Mouse (Mus musculus) MN1 (cell line): ENCODE measurements around the gene Htra1.

Source experiments
- DNase-seq: peaks from one replicate; pipeline ENCODE4 v3.0.0-alpha.2; 2016; ENCODE audit warnings: low spot score

The Htra1 gene

DNA sequence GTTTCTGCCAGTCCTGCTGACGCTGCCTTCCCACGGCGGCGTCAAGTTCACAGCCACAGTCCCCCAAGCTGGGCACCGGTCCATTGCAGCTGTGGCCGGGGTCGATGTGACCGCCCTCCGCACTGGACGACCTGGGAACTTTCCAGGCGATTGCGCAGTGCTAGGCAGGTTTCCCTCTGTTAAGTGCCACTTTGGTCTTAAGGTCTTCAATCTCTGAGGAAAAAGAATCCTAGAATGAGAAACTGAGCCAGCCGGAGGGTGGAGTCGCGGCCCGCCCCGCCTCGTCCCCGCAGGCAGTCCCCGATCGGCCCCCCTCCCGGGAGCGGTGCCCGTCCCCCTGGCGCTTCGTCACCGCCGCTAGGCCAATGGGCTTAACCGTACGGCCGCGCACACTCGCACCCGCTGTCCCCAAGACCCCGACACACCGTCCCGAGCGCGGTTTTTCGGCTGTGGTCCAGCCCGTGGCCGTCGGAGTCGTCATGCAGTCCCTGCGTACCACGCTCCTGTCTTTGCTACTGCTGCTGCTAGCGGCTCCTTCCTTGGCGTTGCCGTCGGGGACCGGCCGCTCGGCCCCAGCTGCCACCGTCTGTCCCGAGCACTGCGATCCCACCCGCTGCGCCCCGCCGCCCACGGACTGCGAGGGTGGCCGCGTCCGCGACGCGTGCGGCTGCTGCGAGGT is at the start of gene Htra1:
TSS of gene Htra1 (plus strand) at position 319 of the 679 bp plus-strand sequence.
- DNase-seq: no peak

DNA sequence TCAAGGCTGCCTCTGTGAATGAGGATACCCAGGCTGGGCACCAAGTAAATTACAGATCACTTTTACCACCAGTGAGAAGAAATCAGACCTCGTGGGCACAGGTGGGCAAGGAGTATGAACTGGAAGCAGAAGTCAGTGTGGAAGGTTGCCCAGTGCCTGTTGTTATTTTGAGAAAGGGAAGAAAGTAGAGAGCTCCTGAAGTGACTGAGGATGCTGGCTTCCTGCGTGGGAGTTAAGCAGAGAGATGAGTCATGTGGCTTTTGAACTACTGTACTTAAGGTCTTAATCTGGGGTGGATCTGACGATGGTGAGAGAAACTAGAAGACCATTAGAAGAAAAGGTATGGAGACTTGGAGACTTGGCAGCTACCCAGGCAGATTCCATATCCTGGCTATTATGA is 49.7 kb upstream of the Htra1 start:
- peak; percentile 8 for DNase-seq

DNA sequence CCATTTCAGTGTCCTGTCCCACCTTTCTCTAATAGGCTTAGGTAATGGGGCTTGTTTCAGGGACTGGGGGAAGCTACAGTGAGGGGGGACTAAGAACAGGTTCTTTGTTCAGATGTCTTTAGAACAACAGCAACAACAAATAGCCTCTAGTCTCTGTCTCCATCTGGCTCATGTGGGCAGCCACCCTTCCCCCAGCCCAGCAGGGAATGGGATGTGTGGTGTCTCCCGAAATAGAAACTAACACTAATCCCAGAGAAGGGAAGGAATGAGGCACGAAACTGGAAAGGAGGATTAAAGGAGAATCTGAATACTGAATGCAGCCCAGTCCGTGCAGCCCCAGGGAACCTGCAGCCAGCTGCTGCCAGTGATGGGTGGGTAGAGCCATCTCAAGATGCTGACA is 48.0 kb upstream of the Htra1 start:
- no peak for DNase-seq

DNA sequence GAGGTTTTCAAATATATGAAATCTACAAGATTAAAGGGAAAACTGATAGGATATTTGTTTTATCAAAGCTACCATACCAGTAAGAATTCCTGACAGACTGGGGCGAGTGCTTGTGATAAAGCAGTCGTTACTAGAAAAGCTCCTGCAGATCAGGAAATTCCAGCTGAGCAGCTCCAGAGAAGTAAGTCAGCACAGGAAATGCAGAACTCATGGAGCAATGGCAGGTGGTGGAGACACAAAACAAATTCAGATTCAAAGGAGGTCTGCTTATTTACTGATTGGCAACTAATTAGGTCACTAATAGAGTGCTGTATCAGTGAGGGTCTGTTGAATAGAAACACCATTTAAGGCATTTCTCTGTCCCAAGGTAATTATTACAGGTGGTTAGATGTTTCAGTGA is 45.0 kb upstream of the Htra1 start:
- no peak for DNase-seq

DNA sequence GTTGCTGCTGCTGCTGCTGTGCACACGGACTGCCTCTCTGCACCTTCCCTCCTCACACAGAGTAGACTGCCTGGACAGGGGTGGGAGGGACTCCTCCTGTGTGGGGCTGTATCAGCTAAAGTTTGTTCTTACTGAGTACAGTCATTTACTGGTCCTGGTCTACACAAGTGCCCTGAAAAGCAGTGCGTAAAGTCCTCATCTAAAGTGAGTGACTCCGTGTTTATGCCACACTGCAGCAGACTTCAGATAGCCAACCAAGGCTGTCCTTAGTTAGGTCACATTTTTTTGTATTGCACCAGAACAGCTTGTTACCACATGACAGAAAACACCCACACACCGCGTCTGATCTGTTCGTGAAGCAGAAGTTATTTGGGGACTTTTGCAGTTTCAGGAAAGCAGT is 42.9 kb upstream of the Htra1 start:
- no peak for DNase-seq

DNA sequence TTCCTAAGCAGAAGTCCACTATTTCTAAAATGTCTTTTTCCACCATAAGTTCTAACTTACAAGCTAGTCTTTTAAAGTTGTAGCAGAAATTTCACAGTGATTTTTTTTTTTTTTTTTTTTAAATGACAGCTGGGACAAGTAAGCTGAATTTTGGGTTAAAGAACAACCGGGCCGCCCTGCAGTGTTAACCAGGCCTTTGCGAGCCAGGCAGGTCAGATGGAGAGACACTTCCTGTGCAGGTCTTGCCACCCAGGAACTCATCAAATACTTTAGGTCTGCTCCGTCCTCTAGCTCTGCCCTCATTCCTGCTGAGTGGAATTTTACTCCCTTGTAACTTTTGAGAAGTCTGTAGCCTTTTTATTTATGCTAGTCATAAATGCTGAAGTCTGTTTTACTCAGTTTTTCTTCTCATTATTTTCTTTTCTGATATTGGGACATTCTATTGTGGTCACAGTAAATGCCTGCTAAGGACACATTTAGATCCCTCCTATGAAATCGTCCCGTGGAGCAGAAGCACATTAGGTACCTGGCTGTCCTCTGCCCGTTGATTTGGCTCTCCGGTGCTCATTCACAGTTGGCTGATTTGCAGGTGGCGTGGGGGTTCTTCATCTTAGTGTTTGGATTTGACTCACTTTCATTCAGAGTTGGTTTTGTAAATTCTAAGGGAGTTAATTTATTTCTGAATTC is 40.8 kb upstream of the Htra1 start:
- no peak for DNase-seq

DNA sequence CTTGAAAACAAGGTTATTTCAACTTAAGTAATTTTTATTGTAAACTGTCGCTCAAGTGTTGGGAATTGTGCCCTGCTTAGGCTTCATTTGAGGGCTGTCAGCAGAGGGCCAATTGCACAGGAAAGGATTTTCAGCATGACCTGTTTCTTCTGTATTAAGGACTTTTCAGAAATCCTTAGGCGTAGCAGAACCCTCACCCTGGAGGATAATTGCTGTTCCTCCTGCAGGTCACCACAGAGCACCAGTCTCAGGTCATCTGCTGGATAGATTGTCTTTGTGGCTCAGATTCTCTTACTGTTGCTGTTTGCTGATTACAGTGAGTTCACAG is 40.3 kb upstream of the Htra1 start:
- no peak for DNase-seq

DNA sequence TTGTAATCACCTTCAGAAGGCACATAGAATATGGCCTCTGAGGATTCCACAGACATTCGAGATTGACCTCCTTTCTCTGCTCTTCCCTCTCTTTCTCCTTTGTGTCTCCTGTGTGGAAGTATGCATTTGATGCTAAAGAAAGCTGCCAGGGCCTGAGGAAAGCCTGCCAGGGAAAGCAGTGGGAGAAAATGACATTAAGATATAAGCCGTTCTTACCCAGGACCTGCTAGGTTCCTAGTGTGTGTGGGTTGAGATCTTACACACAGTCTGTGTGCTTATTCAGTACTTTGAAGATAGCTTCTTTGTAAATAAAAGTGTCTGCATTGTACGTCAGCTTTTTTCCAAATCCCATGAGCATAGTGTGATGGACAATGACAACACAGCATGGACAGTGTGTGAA is 39.8 kb upstream of the Htra1 start:
- DNase-seq: no peak

DNA sequence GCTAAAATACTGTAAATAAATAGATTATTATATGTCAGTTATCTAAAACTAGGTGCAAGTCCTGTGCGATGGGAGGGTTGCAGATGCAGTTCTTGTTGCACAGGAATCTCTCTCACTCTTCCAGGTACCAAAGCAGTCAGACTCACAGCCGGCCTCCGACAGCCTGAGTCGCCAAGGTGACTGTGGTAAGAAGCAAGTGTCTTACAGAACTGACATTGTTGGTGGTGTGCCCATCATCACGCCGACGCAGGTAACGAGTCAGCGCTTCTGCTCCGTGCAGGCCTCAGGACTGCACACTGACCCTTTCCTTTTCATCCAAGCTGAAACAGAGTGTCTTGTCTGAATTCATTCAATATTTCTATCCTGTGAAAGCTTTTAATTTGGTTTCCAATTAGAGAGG is 38.7 kb upstream of the Htra1 start:
- no peak for DNase-seq

DNA sequence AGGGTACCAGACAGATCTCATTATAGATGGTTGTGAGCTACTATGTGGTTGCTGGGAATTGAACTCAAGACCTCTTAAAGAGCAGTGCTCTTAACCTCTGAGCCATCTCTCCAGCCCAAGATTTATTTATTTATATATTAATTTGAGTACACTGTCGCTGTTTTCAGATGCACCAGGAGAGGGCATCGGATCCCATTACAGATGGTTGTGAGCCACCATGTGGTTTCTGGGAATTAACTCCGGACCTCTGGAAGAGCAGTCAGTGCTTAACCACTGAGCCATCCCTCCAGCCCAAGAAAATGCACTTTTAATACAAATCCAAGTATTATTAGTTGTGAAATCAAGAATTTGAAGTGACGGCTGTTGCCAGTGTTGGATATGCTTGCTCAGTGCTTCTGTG is 37.5 kb upstream of the Htra1 start:
- peak; percentile 19 for DNase-seq

DNA sequence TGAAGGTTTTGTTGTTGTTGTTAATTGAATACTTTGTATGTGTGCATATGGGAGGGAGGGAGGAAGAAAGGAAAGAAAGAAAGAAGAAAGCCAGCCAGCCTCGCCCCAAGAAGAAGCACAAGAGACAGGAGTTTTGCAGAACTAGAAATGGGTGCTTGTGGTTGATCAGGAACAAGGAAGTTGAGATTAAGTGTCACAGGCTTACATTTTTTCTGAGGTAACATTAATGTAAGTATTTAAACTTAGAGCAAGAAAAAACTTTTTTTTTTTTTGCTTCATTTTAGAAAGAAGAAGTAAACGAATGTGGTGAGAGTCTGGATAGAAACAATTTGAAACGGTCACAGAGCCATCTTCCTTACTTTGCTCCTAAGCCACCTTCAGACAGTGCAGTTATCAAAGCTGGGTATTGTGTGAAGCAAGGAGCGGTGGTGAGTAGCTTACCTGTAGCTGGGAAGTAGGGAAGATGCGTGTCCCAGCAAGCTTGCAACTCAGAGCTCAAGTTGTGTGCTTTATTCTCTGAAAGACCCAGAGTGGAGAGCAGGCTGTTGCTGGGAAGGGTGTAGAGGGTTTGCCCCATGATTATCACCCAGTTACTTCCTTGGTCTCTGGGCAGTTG is 35.6 kb upstream of the Htra1 start:
- no peak for DNase-seq

DNA sequence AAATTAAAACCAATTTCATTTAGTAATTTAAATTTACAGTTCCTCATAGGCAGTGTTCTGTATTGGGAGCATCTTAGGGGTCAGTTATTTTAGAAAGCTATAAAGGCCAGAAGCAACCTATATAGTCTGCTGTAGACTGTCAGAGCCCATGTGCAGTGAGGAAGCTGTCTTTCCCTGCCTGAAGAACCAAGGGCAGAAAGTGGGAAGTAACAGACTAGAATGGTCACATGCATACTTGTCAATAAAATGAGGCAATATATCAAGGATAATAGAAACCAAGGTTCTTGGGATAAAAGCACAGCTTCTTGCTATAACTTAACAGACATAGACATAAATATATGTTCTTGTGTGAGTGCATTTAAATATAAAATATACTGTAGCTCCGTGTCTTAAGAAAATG is 33.0 kb upstream of the Htra1 start:
- DNase-seq: peak; percentile 31

DNA sequence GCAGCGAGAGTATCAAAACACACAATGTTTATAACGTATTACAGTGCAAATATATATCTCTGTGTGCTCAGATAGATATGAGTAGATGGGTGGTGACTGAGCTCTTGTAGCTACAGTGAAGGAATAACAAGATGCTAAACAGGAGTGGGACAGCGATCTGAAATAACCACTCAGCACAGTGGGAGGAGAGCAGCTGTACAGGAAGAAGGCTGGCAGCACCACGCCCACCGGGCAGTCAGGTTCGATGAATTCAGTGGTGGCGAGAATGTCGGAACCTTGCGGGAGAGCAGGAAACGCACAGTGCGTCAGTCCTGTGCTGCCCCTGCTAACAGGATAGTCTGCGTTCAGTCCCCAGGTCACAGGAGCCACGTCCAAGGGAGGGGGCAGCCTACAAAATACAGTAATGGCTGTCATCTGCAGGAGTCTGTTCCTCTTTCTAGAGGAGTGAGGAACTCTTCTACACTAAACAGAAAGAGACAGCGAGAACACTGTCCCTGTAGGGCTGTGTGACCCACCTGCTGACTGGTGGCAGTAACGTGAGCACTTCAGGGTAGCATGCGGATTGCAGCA is 32.3 kb upstream of the Htra1 start:
- peak; percentile 80 for DNase-seq

DNA sequence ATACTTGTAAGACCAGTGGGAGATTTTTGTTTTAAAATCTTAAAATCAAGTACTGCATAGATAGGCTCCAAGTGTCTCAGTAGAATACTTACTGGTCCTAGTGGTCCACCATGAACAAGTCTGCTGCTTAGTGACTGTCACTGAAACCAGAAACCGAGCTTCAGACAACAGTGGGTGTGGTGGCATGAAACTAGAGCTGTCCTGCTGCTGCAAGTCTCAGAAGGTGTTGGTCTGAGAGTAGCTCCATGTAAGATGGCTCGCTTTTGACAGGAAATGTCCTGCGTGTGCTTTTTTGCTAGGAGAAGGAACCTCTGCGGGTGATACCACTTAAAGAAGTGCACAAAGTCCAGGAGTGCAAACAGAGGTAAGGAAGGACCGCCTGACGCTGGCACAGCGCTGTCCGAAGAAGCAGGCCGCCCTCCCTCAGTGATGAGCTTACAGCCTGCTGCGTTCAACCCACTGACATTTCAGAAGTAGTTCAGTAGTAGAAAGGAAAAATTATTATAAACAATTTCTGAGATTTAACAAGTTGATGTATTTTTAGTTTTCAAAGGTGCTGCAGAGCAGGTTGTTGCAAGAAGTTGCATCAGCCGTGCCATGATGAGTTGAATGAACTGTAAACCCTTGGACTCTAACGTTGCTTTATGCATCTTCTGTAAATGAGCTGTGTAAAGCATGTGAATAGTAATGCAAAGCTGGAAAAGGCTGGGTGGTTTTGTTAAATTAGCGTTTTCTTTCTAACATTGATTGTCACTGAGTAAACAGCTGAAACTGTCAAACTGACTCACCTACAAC is 31.1 kb upstream of the Htra1 start:
- peak; percentile 73 for DNase-seq

DNA sequence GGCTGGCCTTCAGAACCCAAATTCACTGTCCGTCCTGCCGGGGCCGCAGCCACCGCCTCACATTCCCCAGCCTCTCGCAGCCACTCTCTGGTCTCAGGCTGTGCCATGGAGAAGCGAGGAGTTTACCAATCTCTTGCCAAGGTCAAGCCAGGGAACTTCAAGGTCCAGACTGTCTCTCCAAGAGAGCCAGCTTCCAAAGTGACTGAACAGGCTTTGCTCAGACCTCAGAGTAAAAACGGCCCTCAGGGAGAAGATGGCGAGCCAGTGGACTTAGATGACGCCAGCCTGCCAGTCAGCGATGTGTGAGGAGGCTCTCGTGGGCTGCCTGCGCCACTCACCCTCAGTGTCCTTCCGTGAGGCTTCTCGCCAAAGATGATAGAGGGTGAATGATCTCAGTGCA is 25.1 kb upstream of the Htra1 start:
- DNase-seq: no peak

DNA sequence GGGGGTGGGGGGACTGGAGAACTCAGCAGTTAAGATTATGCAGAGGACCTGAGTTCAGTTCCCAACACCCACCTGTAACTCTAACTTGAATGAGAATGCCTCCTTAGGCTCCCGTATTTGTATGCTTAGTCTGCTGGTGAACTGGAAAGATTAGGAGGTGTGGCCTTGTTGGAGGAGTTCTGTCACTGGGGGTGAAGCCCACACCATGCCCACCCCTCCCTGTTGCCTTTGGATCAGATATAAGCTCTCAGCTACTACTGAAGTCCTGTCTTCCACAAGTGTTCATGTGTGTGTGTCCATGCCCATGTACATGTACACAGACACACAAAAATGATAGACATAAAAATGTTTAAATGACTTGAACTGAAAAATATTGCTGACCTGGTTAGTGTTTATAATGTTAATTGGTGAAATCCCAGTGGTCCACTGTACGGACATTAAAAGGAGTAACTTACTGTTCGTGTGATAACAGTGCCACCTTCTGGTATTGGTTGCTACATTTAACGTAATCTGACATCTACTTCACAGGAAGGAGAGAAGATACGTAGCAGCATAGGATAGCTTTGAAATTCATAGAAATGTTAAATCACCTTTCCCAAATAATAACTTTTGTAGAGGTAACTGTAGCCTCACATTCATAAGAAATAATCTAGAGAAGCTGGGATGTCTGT is 21.1 kb upstream of the Htra1 start:
- peak; percentile 71 for DNase-seq

DNA sequence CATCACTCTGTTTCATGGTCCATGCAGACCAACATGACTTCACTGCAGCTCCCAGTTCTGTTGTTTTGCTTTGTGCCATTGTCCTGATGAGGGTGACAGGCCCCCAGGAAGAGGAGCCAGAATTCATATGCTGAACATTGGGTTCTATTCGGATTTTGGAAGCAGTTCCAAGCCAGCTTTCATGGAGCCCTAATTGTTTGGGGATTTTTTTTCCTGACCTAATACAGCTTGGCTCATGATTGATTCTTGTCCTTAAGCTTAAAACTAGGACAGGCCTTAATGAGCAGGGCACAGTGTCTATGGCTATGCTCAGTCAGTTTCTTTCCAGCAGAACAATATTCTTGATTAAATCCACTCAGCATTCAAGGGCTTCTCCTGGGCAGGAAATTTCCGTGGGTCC is 17.7 kb upstream of the Htra1 start:
- no peak for DNase-seq

DNA sequence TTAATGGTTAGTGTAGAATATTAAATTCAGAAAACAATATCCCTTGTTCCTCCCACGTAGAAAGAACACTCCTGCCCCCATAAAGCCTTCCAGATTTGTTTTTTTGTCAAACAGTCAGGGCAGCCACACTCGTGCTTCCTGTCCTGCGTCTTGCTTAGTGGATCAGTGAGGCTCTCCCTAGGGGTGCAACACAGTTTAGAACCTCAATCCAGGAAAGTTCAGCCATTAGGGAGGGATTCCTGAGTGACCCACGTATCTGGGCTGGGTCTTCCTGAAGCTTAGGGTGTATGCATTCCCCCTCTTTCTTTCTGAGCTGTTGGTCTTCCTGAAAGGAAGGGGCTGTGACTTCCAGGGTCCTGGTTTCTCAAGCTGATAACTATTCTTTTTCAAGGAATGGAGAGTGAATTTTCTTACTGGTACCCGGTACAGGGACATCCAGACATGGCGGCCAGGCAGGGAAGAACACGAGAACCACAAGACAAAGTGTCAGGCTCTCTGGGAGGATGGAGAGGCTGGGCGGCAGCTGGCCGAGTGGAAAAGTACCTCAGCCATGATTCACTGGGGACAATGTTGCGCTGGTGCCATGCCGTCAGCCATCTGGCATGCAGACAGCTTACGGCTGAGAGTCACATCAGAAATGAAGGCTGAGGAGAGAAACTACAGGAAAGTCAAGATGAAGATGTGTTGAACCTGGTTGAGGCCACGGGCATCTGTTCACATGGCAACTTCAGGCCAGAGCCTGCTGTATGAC is 12.8 kb upstream of the Htra1 start:
- no peak for DNase-seq

DNA sequence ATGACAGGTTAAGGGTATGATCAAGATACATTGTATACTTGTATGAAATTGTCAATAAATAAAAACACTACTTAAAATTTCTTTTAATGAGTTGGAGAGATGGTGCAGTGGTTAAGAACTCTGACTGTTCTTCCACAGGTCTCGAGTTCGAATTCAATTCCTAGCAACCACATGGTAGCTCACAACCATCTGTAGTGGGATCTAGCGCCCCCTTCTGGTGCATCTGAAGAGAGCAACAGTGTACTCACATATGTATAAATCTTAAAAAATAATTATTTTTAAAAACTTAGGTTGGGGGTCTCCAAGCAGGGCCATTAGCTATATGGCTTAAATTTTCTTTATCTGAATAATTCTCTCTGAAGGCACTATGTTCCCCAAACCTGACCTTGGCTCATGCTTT is 5.5 kb upstream of the Htra1 start:
- no peak for DNase-seq

DNA sequence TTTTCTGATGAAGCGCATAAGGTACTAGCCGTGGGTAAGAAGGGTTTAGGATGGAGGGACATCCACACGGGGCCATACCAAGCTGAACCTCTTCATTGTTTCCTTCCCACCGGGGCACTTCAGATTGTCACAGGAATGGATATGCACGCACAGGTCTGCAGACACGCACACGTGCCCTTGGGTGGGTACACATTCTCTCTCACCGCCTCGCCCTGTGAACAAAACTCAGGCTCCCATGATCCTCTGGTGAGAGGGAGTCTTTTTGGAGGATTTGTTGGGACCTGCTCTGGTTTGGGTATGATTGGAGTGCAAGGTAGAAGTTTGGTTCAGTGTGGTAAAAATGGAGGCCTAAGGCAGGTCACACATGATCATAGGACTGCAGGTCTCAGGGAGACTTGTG is 3.0 kb upstream of the Htra1 start:
- DNase-seq: no peak

DNA sequence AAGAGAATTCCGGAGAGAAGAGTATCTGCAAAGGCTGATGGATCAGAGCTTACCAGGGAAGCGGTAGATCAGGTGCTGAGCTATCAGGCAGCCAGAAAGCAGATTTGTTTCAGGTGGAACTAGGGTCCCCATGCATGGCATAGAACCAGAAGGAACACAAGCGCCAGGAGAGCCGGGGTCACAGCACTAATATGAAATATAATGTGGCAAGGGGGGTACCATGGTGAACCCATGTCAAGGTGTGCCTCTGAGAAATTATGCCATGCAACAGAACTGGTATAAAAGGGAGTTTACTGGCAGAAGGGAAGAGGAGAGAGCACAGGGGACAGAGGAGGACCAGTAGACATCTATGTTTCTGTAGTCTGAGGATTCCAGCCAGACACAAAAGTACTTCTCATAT is 1.3 kb upstream of the Htra1 start:
- DNase-seq: no peak
